Mouse (Mus musculus) stomach, embryonic 16.5 days (tissue): ENCODE measurements around the gene Id3. TPM values are rescaled to one million over a fixed set of nuclear protein-coding genes. Genes with fewer than 3 reads are reported as not detected.

Experiments used
- ATAC-seq: fragments of 200-750 bp; cut with Nextera tagmentation; 2 replicates; pipeline ENCODE4 v1.8.0; 2017; ENCODE audit warnings: moderate number of reproducible peaks, moderate TSS enrichment; ENCODE audit not compliant: insufficient read depth, low FRiP score
- H3K27ac ChIP-seq: fragments of 300-500 bp; sonication (generic); 2 replicates; pipeline ENCODE4 v1.5.1; 2014; ENCODE audit warnings: low read length
- H3K27me3 ChIP-seq: fragments of 300-500 bp; sonication (generic); 2 replicates; pipeline ENCODE4 v1.6.1; 2014; ENCODE audit warnings: low read length, control low read depth, mixed read lengths; ENCODE audit not compliant: control insufficient read depth, insufficient read depth
- H3K36me3 ChIP-seq: fragments of 300-500 bp; sonication (generic); 2 replicates; pipeline ENCODE4 v1.6.1; 2014; ENCODE audit warnings: low read length; ENCODE audit not compliant: control insufficient read depth, insufficient read depth
- H3K4me1 ChIP-seq: fragments of 300-500 bp; sonication (generic); 2 replicates; pipeline ENCODE4 v1.6.1; 2014; ENCODE audit warnings: low read length, control low read depth, mixed read lengths; ENCODE audit not compliant: control insufficient read depth, insufficient read depth
- H3K4me2 ChIP-seq: fragments of 300-500 bp; sonication (generic); 2 replicates; pipeline ENCODE4 v1.6.1; 2014; ENCODE audit warnings: low read depth, low read length, mixed read lengths
- H3K4me3 ChIP-seq: fragments of 300-500 bp; sonication (generic); replicated peaks from 2 replicates; pipeline ENCODE4 v1.5.1; 2014; ENCODE audit warnings: mild to moderate bottlenecking, low read length
- H3K9ac ChIP-seq: fragments of 300-500 bp; sonication (generic); 2 replicates; pipeline ENCODE4 v1.6.1; 2014; ENCODE audit warnings: low read length
- H3K9me3 ChIP-seq: fragments of 300-500 bp; sonication (generic); replicated peaks from 2 replicates; pipeline ENCODE4 v1.6.1; 2016; ENCODE audit warnings: low read length, control low read depth; ENCODE audit not compliant: control insufficient read depth
- WGBS: fragments of 180-500 bp; shearing (Covaris S2); extraction: QIAGEN DNeasy Blood & Tissue Kit; methylation state at CpG from one replicate; pipeline ENCODE4 v1.1.7; 2014; 5-methylcytosine and 5-hydroxymethylcytosine counted together
- polyA plus RNA-seq: library from polyadenylated mRNA; unstranded; fragments of >200 nt; fragmentation: Nextera tagmentation; extraction: Ambion mirVana; gene quantifications from 2 replicates; pipeline ENCODE4 v1.2.1, GENCODE M21; 2015

Gene Id3
- polyA plus RNA-seq, 1 experiment from 2014 or later = 285 TPM

- Histone ChIP-seq H3K27ac (no peak overlapping the region), H3K27me3 (no peaks in the 10 kb centered on the region), H3K4me3 (no peak overlapping the region), H3K9ac (no peak overlapping the region), H3K9me3 (no peaks in the 10 kb centered on the region), H3K36me3 (no peaks in the 10 kb centered on the region), H3K4me1 (peaks cover 8% of the 10 kb centered on the region), H3K4me2 (no peak overlapping the region)
- ATAC-seq = no peak
- 80% methylated on average over 4 of the region's 4 CpGs for WGBS
Measured at GRCm38 (mm10) chr4:136152821-136153220, 9.5 kb downstream of the Id3 start.

GRCm38 (mm10) chr4:136154462-136154861, 11.2 kb downstream of the Id3 start:
- no peak overlapping the region for H3K9ac ChIP-seq
- no peak overlapping the region for H3K4me3 ChIP-seq
- WGBS = 45% methylated on average over 9 of the region's 9 CpGs
- no peak overlapping the region for H3K27ac ChIP-seq
- no peaks in the 10 kb centered on the region for H3K27me3 ChIP-seq
- H3K36me3 ChIP-seq = no peaks in the 10 kb centered on the region
- no peak overlapping the region for H3K4me2 ChIP-seq
- H3K4me1 ChIP-seq = 0 out of 2 replicates have a peak, but pooled peaks cover under 1% of the 10 kb centered on the region
- ATAC-seq = no peak
- no peaks in the 10 kb centered on the region for H3K9me3 ChIP-seq

- ATAC-seq = no peak
- no peak overlapping the region for H3K9ac ChIP-seq
- no peak overlapping the region for H3K27ac ChIP-seq
- H3K4me2 ChIP-seq = no peak overlapping the region
- H3K27me3 ChIP-seq = no peaks in the 10 kb centered on the region
- H3K9me3 ChIP-seq = no peaks in the 10 kb centered on the region
- 82% methylated on average over 6 of the region's 6 CpGs for WGBS
- H3K36me3 ChIP-seq = no peaks in the 10 kb centered on the region
- no peak overlapping the region for H3K4me3 ChIP-seq
- H3K4me1 ChIP-seq = 0 out of 2 replicates have a peak, but pooled peaks cover 6% of the 10 kb centered on the region
Measured at GRCm38 (mm10) chr4:136158498-136158897, 15.2 kb downstream of the Id3 start.

- ATAC-seq = peak; percentile 39; the same call in 1 of the 2 replicates
- Histone ChIP-seq H3K27me3 (no peaks in the 10 kb centered on the region), H3K4me3 (no peak overlapping the region), H3K9me3 (no peaks in the 10 kb centered on the region), H3K27ac (no peak overlapping the region), H3K9ac (peak overlapping the region; percentile 36; the same call in 1 of the 2 replicates), H3K4me1 (0 out of 2 replicates have a peak, but pooled peaks cover 6% of the 10 kb centered on the region), H3K36me3 (no peaks in the 10 kb centered on the region), H3K4me2 (peak overlapping the region; percentile 14; the same call in 1 of the 2 replicates)
- WGBS = 12% methylated on average over 5 of the region's 5 CpGs
Measured at GRCm38 (mm10) chr4:136159802-136160397, 16.6 kb downstream of the Id3 start.

- Histone ChIP-seq H3K4me2 (peak overlapping the region; percentile 16; the same call in 1 of the 2 replicates), H3K4me3 (no peak overlapping the region)
- WGBS = 2% methylated on average over 11 of the region's 11 CpGs
Measured at GRCm38 (mm10) chr4:136163448-136163847, 20.2 kb downstream of the Id3 start.

GRCm38 (mm10) chr4:136164981-136165380, 21.7 kb downstream of the Id3 start:
- 0 out of 2 replicates have a peak, but pooled peaks cover under 1% of the 10 kb centered on the region for H3K4me1 ChIP-seq
- H3K27ac ChIP-seq = no peak overlapping the region
- 72% methylated on average over 8 of the region's 8 CpGs for WGBS
- no peaks in the 10 kb centered on the region for H3K9me3 ChIP-seq
- no peaks in the 10 kb centered on the region for H3K36me3 ChIP-seq
- no peak for ATAC-seq
- H3K27me3 ChIP-seq = no peaks in the 10 kb centered on the region
- H3K9ac ChIP-seq = no peak overlapping the region
- H3K4me2 ChIP-seq = no peak overlapping the region
- no peak overlapping the region for H3K4me3 ChIP-seq

More at GRCm38 (mm10) chr4:136163448-136163847, 20.2 kb downstream of the Id3 start:
- Histone ChIP-seq H3K27me3 (no peaks in the 10 kb centered on the region), H3K4me1 (0 out of 2 replicates have a peak, but pooled peaks cover 6% of the 10 kb centered on the region), H3K9ac (no peak overlapping the region), H3K36me3 (no peaks in the 10 kb centered on the region), H3K9me3 (no peaks in the 10 kb centered on the region), H3K27ac (no peak overlapping the region)
- ATAC-seq = peak; percentile 77; the same call in 1 of the 2 replicates

- WGBS = 72% methylated on average over 3 of the region's 3 CpGs
- ATAC-seq = no peak
- no peak overlapping the region for H3K4me3 ChIP-seq
Measured at GRCm38 (mm10) chr4:136167701-136168100, 24.4 kb downstream of the Id3 start.

GRCm38 (mm10) chr4:136170401-136170800, 27.1 kb downstream of the Id3 start:
- no peak for ATAC-seq
- no peaks in the 10 kb centered on the region for H3K9me3 ChIP-seq
- 81% methylated on average over 4 of the region's 4 CpGs for WGBS
- peaks cover 28% of the 10 kb centered on the region for H3K4me1 ChIP-seq
- H3K36me3 ChIP-seq = no peaks in the 10 kb centered on the region
- H3K9ac ChIP-seq = no peak overlapping the region
- no peak overlapping the region for H3K4me2 ChIP-seq
- no peak overlapping the region for H3K27ac ChIP-seq
- no peak overlapping the region for H3K4me3 ChIP-seq
- H3K27me3 ChIP-seq = no peaks in the 10 kb centered on the region

More at GRCm38 (mm10) chr4:136167701-136168100, 24.4 kb downstream of the Id3 start:
- Histone ChIP-seq H3K9me3 (no peaks in the 10 kb centered on the region), H3K36me3 (no peaks in the 10 kb centered on the region), H3K27me3 (no peaks in the 10 kb centered on the region), H3K4me1 (peaks cover 5% of the 10 kb centered on the region), H3K9ac (no peak overlapping the region), H3K27ac (no peak overlapping the region), H3K4me2 (no peak overlapping the region)

- H3K27ac ChIP-seq = 0 out of 2 replicates have a peak overlapping the region, but pooled peaks have one; percentile 36
- no peak for ATAC-seq
Measured at GRCm38 (mm10) chr4:136171455-136171854, 28.2 kb downstream of the Id3 start.

More at GRCm38 (mm10) chr4:136171455-136171854, 28.2 kb downstream of the Id3 start:
- Histone ChIP-seq H3K36me3 (no peaks in the 10 kb centered on the region), H3K4me1 (peaks cover 31% of the 10 kb centered on the region), H3K9ac (peak overlapping the region; percentile 78), H3K9me3 (no peaks in the 10 kb centered on the region), H3K4me3 (peak overlapping the region; percentile 62), H3K27me3 (no peaks in the 10 kb centered on the region), H3K4me2 (peak overlapping the region; percentile 99)
- WGBS = 29% methylated on average over 12 of the region's 12 CpGs
